Comparison of ENCODE assay signal across 35 mouse cellular contexts in the genomic region with DNA sequence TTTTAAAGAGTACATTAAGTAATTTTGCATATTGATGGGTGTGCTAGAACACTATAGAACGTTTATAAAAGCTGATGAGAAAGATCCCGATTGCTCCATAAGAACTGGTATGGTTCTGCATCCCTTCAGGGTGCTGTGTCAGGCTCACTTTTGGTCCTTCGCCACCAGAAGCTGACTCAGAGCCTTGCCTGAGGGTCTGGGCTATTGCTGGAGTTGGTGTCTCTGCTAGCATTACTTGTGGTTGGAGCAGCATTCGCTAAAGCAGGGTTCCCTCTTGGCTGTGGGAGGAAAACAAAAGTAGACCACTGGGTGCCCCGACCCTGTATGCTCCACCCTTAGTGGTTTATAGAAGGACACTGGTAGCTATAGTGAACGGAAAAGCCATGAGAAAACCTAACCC. TPM values are rescaled to one million over a fixed set of nuclear protein-coding genes. Genes with fewer than 3 reads are reported as not detected.
"Had no signal": no experiment of that assay in that cellular context is flagged by ENCODE, and none has a peak within 500 bp of the region (broad histone marks: within the 10 kb centered on the region; RNA-seq: fewer than 3 reads in every experiment).

No protein-coding gene starts in this region.

- H3K4me1 ChIP-seq: heart, embryonic 12.5 days; hindbrain, embryonic 10.5 days; hindbrain, embryonic 12.5 days; hindbrain, embryonic 13.5 days; hindbrain, embryonic 15.5 days; intestine, embryonic 15.5 days; kidney, embryonic 15.5 days had no signal

- H3K4me3 ChIP-seq: heart, embryonic 12.5 days; heart, embryonic 13.5 days; heart, embryonic 15.5 days; hindbrain, embryonic 10.5 days; hindbrain, embryonic 12.5 days; hindbrain, embryonic 13.5 days; hindbrain, embryonic 15.5 days; intestine, embryonic 15.5 days; kidney, embryonic 15.5 days; layer of hippocampus, adult 2 months; left cerebral cortex, adult 2 months had no signal

- ATAC-seq: hindbrain, embryonic 16.5 days; hindbrain, postnatal 0 days; inflammation-experienced regulatory T-cells, adult 6 months; intestine, embryonic 15.5 days; intestine, embryonic 16.5 days; intestine, postnatal 0 days had no signal

- H3K9me3 ChIP-seq: heart, embryonic 12.5 days; heart, embryonic 13.5 days; heart, embryonic 15.5 days; hindbrain, embryonic 10.5 days; hindbrain, embryonic 12.5 days; hindbrain, embryonic 13.5 days; hindbrain, embryonic 15.5 days; intestine, embryonic 15.5 days; kidney, embryonic 15.5 days had no signal

- H3K27me3 ChIP-seq: heart, embryonic 12.5 days; heart, embryonic 13.5 days; heart, embryonic 15.5 days; hindbrain, embryonic 12.5 days; hindbrain, embryonic 13.5 days; hindbrain, embryonic 15.5 days; intestine, embryonic 15.5 days; kidney, embryonic 15.5 days had no signal

- H3K4me2 ChIP-seq: heart, embryonic 11.5 days; heart, embryonic 12.5 days; heart, embryonic 13.5 days; heart, embryonic 15.5 days; hindbrain, embryonic 12.5 days; hindbrain, embryonic 13.5 days; hindbrain, embryonic 14.5 days; hindbrain, embryonic 15.5 days; intestine, embryonic 15.5 days; kidney, embryonic 15.5 days had no signal

- H3K9ac ChIP-seq: heart, embryonic 12.5 days; heart, embryonic 13.5 days; heart, embryonic 15.5 days; hindbrain, embryonic 12.5 days; hindbrain, embryonic 13.5 days; hindbrain, embryonic 14.5 days; hindbrain, embryonic 15.5 days; intestine, embryonic 15.5 days; kidney, embryonic 15.5 days had no signal

- H3K27ac ChIP-seq: heart, embryonic 13.5 days; heart, embryonic 15.5 days; hindbrain, embryonic 10.5 days; hindbrain, embryonic 12.5 days; hindbrain, embryonic 13.5 days; hindbrain, embryonic 14.5 days; hindbrain, embryonic 15.5 days; hindbrain, postnatal 0 days; intestine, embryonic 15.5 days; kidney, embryonic 15.5 days; kidney, postnatal 0 days; layer of hippocampus, adult 2 months; left cerebral cortex, adult 2 months had no signal

- DNase-seq: heart, postnatal 10 days; heart, postnatal 14 days; heart, postnatal 36 days; kidney, adult 11 months; kidney, adult 18-20 months; kidney, adult 2 months; kidney, adult 8-10 months; kidney, adult 9 months; kidney, postnatal 10 days; kidney, postnatal 14 days; kidney, postnatal 25 days; kidney, postnatal 36 days; kidney, postnatal 4 days; layer of hippocampus, adult 9-11 months; layer of hippocampus, postnatal 36 days had no signal

RNA-seq across cellular contexts. Expression of a gene that starts 57.7 kb away (rescaled TPM):
- total RNA-seq: hematopoietic stem cell, adult 5-6 weeks had no signal
